Mouse (Mus musculus): ENCODE data around the gene Nfrkb. TPM values are rescaled to one million over a fixed set of nuclear protein-coding genes. Genes with fewer than 3 reads are reported as not detected.
A peak's percentile ranks its signal among the peaks of the same experiment; 100 is the strongest.

The Nfrkb gene
- polyA plus RNA-seq, 1 experiment from 2014 or later = 24.5 TPM

DNA sequence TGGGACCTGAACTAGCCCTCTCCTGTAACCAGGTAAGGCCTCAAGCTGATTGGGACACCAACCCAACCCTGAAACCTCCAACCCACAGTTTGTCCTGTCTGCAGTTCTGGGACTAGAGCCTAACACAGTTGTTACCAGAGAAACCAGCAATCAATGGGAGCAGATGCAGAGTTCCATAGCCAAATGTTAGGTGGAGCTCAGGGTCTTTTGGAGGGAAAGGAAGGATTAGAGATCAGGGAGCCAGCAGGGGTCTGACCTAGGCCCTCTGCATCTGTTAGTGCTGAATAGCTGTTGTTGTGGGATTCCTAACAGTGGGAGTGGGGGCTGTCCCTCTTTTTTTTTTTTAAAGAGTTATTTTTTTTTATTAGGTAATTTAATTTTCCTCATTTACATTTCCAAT is 9.3 kb upstream of the Nfrkb start:
- no peak overlapping the region for H3K9ac ChIP-seq (replicated peaks)
- H3K9me3 ChIP-seq (replicated peaks) = no peaks in the 10 kb centered on the region; the same call in 1 of the 2 replicates
- H3K36me3 ChIP-seq = peaks cover 30% of the 10 kb centered on the region
- no peak overlapping the region for H3K4me3 ChIP-seq (replicated peaks)
- no peaks in the 10 kb centered on the region for H3K27me3 ChIP-seq (replicated peaks)
- ATAC-seq (ENCODE audit: low FRiP score) = no peak
- no peaks in the 10 kb centered on the region for H3K4me1 ChIP-seq
- no peak overlapping the region for H3K4me2 ChIP-seq
- no peak overlapping the region for H3K27ac ChIP-seq (replicated peaks)

DNA sequence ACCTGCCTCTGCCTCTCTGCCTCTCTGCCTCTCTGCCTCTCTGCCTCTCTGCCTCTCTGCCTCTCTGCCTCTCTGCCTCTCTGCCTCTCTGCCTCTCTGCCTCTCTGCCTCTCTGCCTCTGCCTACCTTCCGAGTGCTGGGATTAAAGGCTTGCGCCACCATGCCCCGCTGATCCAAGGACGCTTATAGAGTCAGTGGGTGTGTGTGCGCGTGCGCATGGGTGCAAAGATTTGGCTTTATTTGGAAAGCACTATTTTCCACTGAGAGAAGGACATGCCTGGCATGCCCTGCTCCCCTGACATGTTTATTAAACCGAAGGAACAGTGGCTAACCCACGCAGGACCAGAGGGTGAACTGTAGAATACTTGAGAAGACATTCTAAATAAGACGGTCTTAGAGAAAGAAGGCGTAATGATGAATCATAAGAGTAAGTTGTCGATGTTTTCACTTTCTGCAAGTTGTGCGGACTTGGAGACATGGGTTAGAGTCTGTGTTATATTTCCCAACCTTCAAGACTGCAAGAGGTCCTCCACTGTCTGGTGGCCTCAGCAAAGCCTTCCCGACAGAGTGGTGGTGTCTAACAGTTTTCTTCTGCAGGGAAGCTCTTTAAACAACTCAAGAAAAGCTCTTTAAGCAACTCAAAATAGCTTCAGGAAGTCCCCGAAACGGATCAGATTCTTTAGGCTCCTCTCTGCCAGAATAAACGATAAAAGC is 1.0 kb upstream of the Nfrkb start:
- Histone ChIP-seq H3K27ac (replicated peaks) (no peak overlapping the region), H3K36me3 (peaks cover 12% of the 10 kb centered on the region; the same call in 1 of the 2 replicates), H3K9me3 (replicated peaks) (no peaks in the 10 kb centered on the region), H3K27me3 (replicated peaks) (no peaks in the 10 kb centered on the region), H3K4me2 (peak overlapping the region; percentile 83), H3K9ac (replicated peaks) (no peak overlapping the region), H3K4me3 (replicated peaks) (peak overlapping the region; percentile 91), H3K4me1 (peaks cover 28% of the 10 kb centered on the region)
- WGBS = 88% methylated on average over 17 of the region's 17 CpGs
- ATAC-seq (ENCODE audit: low FRiP score) = no peak

DNA sequence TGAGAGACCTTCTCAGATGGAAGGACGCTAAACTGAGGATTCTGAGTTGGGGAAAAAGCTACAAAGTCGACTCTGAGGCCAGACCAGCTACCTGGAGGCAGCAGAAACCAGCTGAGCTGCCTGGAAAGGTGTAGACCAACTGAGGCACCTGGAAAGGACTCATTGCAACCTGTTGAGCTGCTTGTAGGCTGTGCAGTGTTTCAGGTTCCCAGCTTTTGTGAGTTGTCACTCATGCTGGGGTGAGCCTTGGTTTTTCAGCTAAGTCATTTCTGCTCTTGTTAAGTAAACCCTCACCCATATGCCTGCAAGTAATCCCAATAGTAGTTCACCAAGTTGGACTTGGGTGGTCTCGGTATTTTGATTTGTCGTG is 507 bp upstream of the Nfrkb start:
- 21% methylated on average over 4 of the region's 4 CpGs for WGBS
- Histone ChIP-seq H3K4me3 (replicated peaks) (peak overlapping the region; percentile 91), H3K9me3 (replicated peaks) (no peaks in the 10 kb centered on the region), H3K27ac (replicated peaks) (peak overlapping the region; percentile 80; the same call in 1 of the 2 replicates), H3K36me3 (peaks cover 16% of the 10 kb centered on the region; the same call in 1 of the 2 replicates), H3K27me3 (replicated peaks) (no peaks in the 10 kb centered on the region), H3K4me1 (peaks cover 28% of the 10 kb centered on the region), H3K4me2 (peak overlapping the region; percentile 83), H3K9ac (replicated peaks) (peak overlapping the region; percentile 77)
- peak; percentile 36; the same call in 1 of the 2 replicates for ATAC-seq (ENCODE audit: low FRiP score)

DNA sequence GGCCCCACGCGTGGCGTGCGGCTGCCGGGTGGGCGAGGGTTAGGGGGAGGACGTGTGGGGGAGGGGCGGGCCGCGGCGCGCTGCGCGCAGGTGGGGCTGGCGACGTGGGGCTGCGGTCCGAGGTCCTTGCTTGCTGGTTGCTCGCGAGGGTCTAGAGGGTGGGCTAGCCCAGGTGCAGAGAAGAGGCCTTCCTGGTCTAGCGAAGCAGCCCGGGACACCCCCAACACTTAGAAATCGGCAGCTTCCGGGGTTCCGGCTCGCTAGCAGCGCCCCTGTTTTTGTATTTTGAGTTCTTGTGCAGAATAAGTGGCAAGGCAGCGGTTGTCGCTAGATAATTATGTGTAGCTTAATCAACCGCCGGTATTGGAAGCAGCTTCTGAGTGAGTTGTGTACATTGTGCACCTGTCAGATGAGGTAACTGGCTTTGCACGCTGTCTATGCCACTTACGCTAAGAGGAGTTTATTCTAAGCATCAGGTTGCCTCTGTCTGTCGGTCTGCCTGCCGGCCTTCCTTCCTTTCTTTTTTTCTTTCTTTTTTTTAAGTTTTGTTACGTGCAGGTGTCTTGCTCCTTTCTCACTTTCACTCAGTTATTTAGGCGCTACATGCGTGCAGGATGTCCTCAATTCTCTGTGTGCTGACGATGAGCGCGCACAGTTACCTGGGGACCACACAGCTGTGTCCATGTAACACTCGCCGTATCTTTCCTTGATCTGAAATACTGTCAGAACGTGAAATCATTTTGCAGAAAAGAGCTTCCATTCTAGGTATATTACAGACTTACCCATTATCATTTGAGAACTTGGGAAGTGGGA is 582 bp downstream of the Nfrkb start:
- peak overlapping the region; percentile 83 for H3K4me2 ChIP-seq
- peak overlapping the region; percentile 91 for H3K4me3 ChIP-seq (replicated peaks)
- H3K9me3 ChIP-seq (replicated peaks) = no peaks in the 10 kb centered on the region
- peaks cover 28% of the 10 kb centered on the region for H3K4me1 ChIP-seq
- peak overlapping the region; percentile 80 for H3K27ac ChIP-seq (replicated peaks)
- WGBS = 10% methylated on average over 34 of the region's 44 CpGs
- H3K9ac ChIP-seq (replicated peaks) = peak overlapping the region; percentile 77
- ATAC-seq (ENCODE audit: low FRiP score) = peak; percentile 84
- peaks cover 25% of the 10 kb centered on the region for H3K36me3 ChIP-seq
- no peaks in the 10 kb centered on the region for H3K27me3 ChIP-seq (replicated peaks)

DNA sequence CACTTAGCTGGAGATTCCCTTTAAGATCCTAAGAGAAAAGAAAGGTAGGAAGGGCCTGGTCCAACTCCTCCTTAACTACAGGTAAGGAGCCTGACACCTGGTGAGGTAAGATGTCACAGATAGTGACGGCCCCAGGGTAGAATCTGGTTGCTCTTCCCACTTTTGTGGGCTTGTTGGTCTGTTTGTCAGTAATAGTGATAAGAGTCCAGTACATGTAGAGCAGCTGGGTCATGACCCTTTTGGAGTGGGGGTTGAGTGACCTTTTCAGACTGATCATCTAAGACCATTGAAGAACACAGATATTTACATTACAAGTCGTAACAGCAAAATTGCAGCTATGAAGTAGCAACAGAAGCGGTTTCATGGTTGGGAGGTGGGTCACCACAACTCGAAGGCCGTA is 1.2 kb downstream of the Nfrkb start:
- Histone ChIP-seq H3K27me3 (replicated peaks) (no peaks in the 10 kb centered on the region), H3K4me3 (replicated peaks) (peak overlapping the region; percentile 91), H3K9ac (replicated peaks) (no peak overlapping the region), H3K27ac (replicated peaks) (no peak overlapping the region), H3K9me3 (replicated peaks) (no peaks in the 10 kb centered on the region), H3K4me2 (peak overlapping the region; percentile 83), H3K36me3 (peaks cover 31% of the 10 kb centered on the region), H3K4me1 (peaks cover 28% of the 10 kb centered on the region)
- WGBS = 93% methylated on average over 5 of the region's 5 CpGs
- ATAC-seq (ENCODE audit: low FRiP score) = no peak

DNA sequence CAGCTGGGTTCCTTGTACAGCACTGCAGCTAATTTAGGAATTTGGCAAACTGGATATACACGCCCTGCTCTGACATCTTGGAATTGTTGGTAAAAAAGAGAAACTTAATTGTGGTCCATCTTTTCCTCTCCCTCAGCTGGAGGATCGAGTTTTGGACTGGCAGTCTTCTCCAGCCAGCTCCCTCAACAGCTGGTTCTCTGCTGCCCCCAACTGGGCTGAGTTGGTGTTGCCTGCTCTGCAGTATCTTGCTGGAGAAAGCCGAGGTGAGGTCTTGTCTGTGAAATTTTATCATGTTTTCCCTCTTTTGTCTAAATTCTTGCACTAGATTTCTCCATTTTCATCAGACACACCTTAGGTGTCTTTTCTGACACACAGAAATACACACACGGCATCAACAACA is 14.4 kb downstream of the Nfrkb start:
- no peak overlapping the region for H3K4me2 ChIP-seq
- no peak for ATAC-seq (ENCODE audit: low FRiP score)
- 57% methylated on average over 4 of the region's 4 CpGs for WGBS
- H3K4me3 ChIP-seq (replicated peaks) = no peak overlapping the region
- H3K36me3 ChIP-seq = peaks cover 93% of the 10 kb centered on the region
- H3K9ac ChIP-seq (replicated peaks) = no peak overlapping the region
- H3K4me1 ChIP-seq = no peaks in the 10 kb centered on the region
- no peaks in the 10 kb centered on the region for H3K27me3 ChIP-seq (replicated peaks)
- H3K27ac ChIP-seq (replicated peaks) = no peak overlapping the region
- H3K9me3 ChIP-seq (replicated peaks) = no peaks in the 10 kb centered on the region

DNA sequence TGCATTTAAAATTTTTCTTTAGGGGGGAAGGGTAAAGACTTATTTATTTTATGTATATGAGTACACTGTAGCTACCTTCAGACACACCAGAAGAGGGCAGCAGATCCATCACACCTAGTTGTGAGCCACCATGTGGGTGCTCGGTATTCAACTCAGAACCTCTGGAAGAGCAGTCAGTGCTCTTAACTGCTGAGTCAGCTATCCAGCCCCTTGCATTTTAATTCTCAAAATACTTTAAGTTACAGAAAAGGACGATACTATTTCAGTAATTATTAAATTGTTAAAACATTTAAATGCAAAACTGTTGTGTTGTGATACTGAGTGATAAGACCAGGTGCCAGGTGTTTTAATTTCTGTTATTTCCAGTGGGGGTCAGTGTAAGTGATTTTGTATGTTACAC is 18.3 kb downstream of the Nfrkb start:
- WGBS = 87% methylated on average over 2 of the region's 2 CpGs
- no peak for ATAC-seq (ENCODE audit: low FRiP score)

DNA sequence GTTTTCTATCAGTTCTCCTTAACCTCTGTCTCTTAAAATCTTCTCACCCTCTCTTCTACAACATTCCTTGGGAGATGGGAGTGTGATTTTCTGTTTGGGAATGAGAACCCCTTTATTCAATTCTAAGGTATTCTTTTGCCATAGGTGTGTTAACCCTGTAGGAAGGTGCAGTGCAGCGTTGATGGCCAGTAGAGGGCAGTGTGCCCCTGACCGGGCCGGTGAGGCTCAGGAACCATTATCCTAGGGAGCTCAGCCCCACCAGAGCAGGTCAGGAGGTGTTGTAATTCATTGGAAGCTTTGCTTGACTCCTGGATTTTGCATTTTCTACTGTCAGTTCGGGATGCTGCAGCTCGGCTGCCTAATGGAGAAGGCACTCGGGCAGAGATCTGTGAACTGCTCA is 19.2 kb downstream of the Nfrkb start:
- Histone ChIP-seq H3K9ac (replicated peaks) (no peak overlapping the region), H3K4me3 (replicated peaks) (no peak overlapping the region), H3K9me3 (replicated peaks) (no peaks in the 10 kb centered on the region), H3K4me1 (no peaks in the 10 kb centered on the region), H3K27ac (replicated peaks) (no peak overlapping the region), H3K27me3 (replicated peaks) (no peaks in the 10 kb centered on the region), H3K4me2 (no peak overlapping the region), H3K36me3 (peaks cover 87% of the 10 kb centered on the region)
- WGBS = 71% methylated on average over 6 of the region's 6 CpGs
- ATAC-seq (ENCODE audit: low FRiP score) = no peak

More for the DNA sequence above, 18.3 kb downstream of the Nfrkb start:
- Histone ChIP-seq H3K36me3 (peaks cover 87% of the 10 kb centered on the region), H3K27ac (replicated peaks) (no peak overlapping the region), H3K27me3 (replicated peaks) (no peaks in the 10 kb centered on the region), H3K9ac (replicated peaks) (no peak overlapping the region), H3K9me3 (replicated peaks) (no peaks in the 10 kb centered on the region), H3K4me3 (replicated peaks) (no peak overlapping the region), H3K4me1 (no peaks in the 10 kb centered on the region), H3K4me2 (no peak overlapping the region)

DNA sequence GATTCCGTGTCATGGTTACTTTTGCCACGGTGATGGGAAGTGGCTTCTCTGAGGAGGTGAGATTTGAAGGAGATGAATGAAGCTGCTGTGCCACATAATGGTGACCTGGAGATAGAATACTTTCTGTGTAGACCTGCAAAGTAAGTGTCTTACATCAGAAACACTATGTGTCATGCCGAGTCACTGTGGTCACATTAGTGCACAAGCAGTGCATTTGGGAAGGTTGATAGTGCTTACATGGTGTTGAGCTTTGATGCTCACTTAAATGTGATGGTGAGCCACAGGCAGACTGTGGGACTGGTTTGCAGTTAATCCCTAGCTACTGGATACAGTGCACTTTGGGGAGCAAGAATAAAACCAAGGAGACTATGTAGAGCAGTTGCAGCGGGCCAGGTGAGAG is 26.2 kb downstream of the Nfrkb start:
- Histone ChIP-seq H3K4me1 (no peaks in the 10 kb centered on the region), H3K27me3 (replicated peaks) (no peaks in the 10 kb centered on the region), H3K36me3 (peaks cover 89% of the 10 kb centered on the region), H3K9me3 (replicated peaks) (no peaks in the 10 kb centered on the region), H3K4me2 (no peak overlapping the region), H3K4me3 (replicated peaks) (no peak overlapping the region), H3K9ac (replicated peaks) (no peak overlapping the region), H3K27ac (replicated peaks) (no peak overlapping the region)
- no peak for ATAC-seq (ENCODE audit: low FRiP score)
- WGBS = 93% methylated on average over 4 of the region's 4 CpGs

DNA sequence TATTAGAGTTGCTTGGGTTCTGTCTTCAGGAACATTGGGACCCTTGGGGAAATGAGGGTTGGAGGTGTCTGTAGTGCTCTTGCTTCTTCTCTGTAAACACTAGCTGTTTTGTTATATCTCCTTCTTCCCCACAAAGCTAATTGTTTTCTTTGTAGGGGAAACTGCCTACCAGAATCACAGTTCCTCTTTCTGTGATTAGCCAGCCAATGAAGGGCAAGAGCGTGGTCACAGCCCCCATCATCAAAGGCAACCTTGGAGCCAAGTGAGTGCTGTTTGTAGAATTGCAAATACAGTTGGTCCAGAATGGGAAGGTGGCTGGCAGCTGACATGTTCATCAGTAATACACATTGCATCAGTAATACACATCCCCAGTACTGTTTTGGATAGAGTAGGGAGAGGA is 32.8 kb downstream of the Nfrkb start:
- Histone ChIP-seq H3K9ac (replicated peaks) (no peak overlapping the region), H3K4me1 (no peaks in the 10 kb centered on the region), H3K4me2 (no peak overlapping the region), H3K36me3 (peaks cover 85% of the 10 kb centered on the region), H3K4me3 (replicated peaks) (no peak overlapping the region), H3K9me3 (replicated peaks) (no peaks in the 10 kb centered on the region), H3K27ac (replicated peaks) (no peak overlapping the region), H3K27me3 (replicated peaks) (no peaks in the 10 kb centered on the region)
- WGBS = 91% methylated on average over 1 of the region's 1 CpGs
- no peak for ATAC-seq (ENCODE audit: low FRiP score)

DNA sequence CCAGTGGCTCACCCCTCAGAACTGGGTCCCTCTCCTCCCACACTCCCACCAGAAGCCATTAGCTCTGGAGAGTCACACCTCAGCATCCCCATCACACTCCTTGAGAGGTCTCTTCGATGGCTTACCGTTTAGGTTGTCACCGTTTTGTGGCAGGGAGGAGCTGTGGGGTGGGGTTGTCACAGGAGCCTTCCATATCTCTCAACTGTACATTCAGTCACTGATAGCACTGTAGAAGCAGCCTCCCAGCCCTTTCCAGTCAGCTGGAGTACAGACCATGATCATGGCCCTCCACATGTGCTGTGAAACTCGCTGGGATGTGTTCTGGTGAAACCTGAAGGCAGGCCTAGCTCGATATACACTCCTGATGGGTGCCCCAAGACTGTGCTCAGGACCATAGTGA is 36.2 kb downstream of the Nfrkb start:
- H3K4me1 ChIP-seq = no peaks in the 10 kb centered on the region
- no peaks in the 10 kb centered on the region for H3K9me3 ChIP-seq (replicated peaks)
- no peak overlapping the region for H3K4me3 ChIP-seq (replicated peaks)
- no peak for ATAC-seq (ENCODE audit: low FRiP score)
- H3K27me3 ChIP-seq (replicated peaks) = no peaks in the 10 kb centered on the region
- 92% methylated on average over 5 of the region's 5 CpGs for whole genome bisulfite sequencing
- no peak overlapping the region for H3K27ac ChIP-seq (replicated peaks)
- H3K36me3 ChIP-seq = peaks cover 64% of the 10 kb centered on the region
- H3K9ac ChIP-seq (replicated peaks) = no peak overlapping the region
- H3K4me2 ChIP-seq = no peak overlapping the region

DNA sequence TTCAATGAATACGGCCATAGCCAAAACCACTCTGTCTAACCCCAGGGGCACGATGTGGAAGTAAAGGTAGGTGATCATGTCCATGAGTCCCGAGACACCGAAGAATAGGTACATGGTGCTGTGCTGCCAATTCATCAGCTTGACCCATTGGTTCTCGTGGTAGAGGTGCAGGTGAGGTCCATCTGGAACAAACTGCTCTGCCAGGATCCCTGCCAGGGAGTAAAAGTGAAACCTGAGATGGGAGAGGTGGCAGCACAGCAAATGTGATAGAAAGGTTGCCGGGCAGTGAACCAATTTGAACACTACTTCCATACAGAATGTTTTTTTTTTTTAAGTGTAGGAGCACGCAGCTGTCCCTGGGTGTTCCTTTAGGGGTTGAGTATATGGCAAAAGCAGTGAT is 43.0 kb downstream of the Nfrkb start:
- Histone ChIP-seq H3K9ac (replicated peaks) (no peak overlapping the region), H3K9me3 (replicated peaks) (no peaks in the 10 kb centered on the region), H3K4me2 (no peak overlapping the region), H3K4me3 (replicated peaks) (no peak overlapping the region), H3K27me3 (replicated peaks) (no peaks in the 10 kb centered on the region), H3K27ac (replicated peaks) (no peak overlapping the region), H3K36me3 (0 out of 2 replicates have a peak, but pooled peaks cover 6% of the 10 kb centered on the region), H3K4me1 (no peaks in the 10 kb centered on the region)
- WGBS = 91% methylated on average over 7 of the region's 7 CpGs
- no peak for ATAC-seq (ENCODE audit: low FRiP score)

Data from neural tube, embryonic 15.5 days (tissue).